Mouse (Mus musculus) liver, postnatal 0 days (tissue): ENCODE measurements around the gene Slc4a1.

Experiments
- CTCF ChIP-seq: sonication (generic); IDR thresholded peaks from 2 replicates; pipeline ENCODE4 v1.5.1; 2016; ENCODE audit warnings: antibody characterized with exemption, low read depth
- EP300 ChIP-seq: IDR thresholded peaks from 2 replicates; pipeline ENCODE4 v1.6.1; 2016; ENCODE audit warnings: antibody characterized with exemption, low read depth, mild to moderate bottlenecking

- no peak for TF ChIP-seq CTCF
- no peak for TF ChIP-seq EP300
Observed at GRCm38 (mm10) chr11:102331806-102332205, 34.2 kb downstream of the Slc4a1 start.
